Mouse (Mus musculus) stomach, postnatal 0 days (tissue): ENCODE results near the gene Olfr1260.

Experiments
- CTCF ChIP-seq: IDR thresholded peaks from 2 replicates; pipeline ENCODE4 v1.5.1; 2016; ENCODE audit warnings: antibody characterized with exemption, low read depth, mild to moderate bottlenecking, moderate library complexity
- EP300 ChIP-seq: optimal IDR thresholded peaks from 2 replicates; pipeline ENCODE3; 2016; ENCODE audit warnings: antibody characterized with exemption

GRCm38 (mm10) chr2:89977709-89978108 is 3.6 kb downstream of the Olfr1260 start:
- TF ChIP-seq EP300 (no peak), CTCF (no peak)
